Mouse (Mus musculus) retina, embryonic 14.5 days (tissue): Measurements from ENCODE around the gene Mrgpra1.
"Not testable (repeated sequence)": the region's sequence is repeated elsewhere in the genome, so short reads cannot be mapped to it uniquely, and the experiment has no call there.

Source experiments
- DNase-seq: peaks from one replicate; pipeline ENCODE4 v3.0.0-alpha.2; 2015; ENCODE audit warnings: low spot score

The Mrgpra1 gene

GRCm38 (mm10) chr7:47354140-47354539 lies at the start of gene Mrgpra1:
TSS of gene Mrgpra1 (minus strand) at chr7:47354240.
- DNase-seq, result no peak

- DNase-seq, result no peak
Observed at GRCm38 (mm10) chr7:47401125-47401524, 47.1 kb upstream of the Mrgpra1 start.

GRCm38 (mm10) chr7:47348421-47348820 lies 5.6 kb downstream of the Mrgpra1 start:
- DNase-seq, result no peak

- no peak for DNase-seq
Observed at GRCm38 (mm10) chr7:47345905-47346478, 8.0 kb downstream of the Mrgpra1 start.

- not testable (repeated sequence) for DNase-seq
Observed at GRCm38 (mm10) chr7:47341887-47342286, 12.2 kb downstream of the Mrgpra1 start.

GRCm38 (mm10) chr7:47341389-47341788 lies 12.7 kb downstream of the Mrgpra1 start:
- not testable (repeated sequence) for DNase-seq

- no peak for DNase-seq
Observed at GRCm38 (mm10) chr7:47318299-47318698, 35.7 kb downstream of the Mrgpra1 start.

- no peak for DNase-seq
Observed at GRCm38 (mm10) chr7:47312289-47312688, 41.8 kb downstream of the Mrgpra1 start.

GRCm38 (mm10) chr7:47309855-47310254 lies 44.2 kb downstream of the Mrgpra1 start:
- DNase-seq, result no peak

- not testable (repeated sequence) for DNase-seq
Observed at GRCm38 (mm10) chr7:47304661-47305060, 49.4 kb downstream of the Mrgpra1 start.

GRCm38 (mm10) chr7:47299612-47300011 lies 54.4 kb downstream of the Mrgpra1 start:
- not testable (repeated sequence) for DNase-seq
